In genomic region chr9:61081474-61082021, GRCm38 (mm10) we compare ENCODE assay signal across 10 mouse cellular contexts.
A peak's percentile ranks its signal among the peaks of the same experiment; 100 is the strongest.
DNase-seq lines count a peak whose midpoint lies in the region; ATAC-seq and TF ChIP-seq lines count a peak whose summit lies in the region.
"Had no signal": no experiment of that assay in that cellular context is flagged by ENCODE, and none has a peak within 500 bp of the region (broad histone marks: within the 10 kb centered on the region; RNA-seq: fewer than 3 reads in every experiment).

No protein-coding gene starts in this region.

- 0 out of 2 replicates have a peak, but pooled peaks cover 6% of the 10 kb centered on the region for H3K4me1 ChIP-seq in neural tube, embryonic 11.5 days (ENCODE audit: control insufficient read depth, insufficient read depth, low read length)
- H3K4me1 ChIP-seq in hindbrain, embryonic 11.5 days (replicated peaks; ENCODE audit: control insufficient read depth, insufficient read depth, low read length) = no peaks in the 10 kb centered on the region; the same call in 1 of the 2 replicates
- no peaks in the 10 kb centered on the region for H3K4me1 ChIP-seq in lung, adult 2 months (ENCODE audit: control insufficient read depth, insufficient read depth, low read length)
- H3K4me1 ChIP-seq: embryonic facial prominence, embryonic 13.5 days had no signal

- peak; percentile 31; the same call in 1 of the 2 replicates for ATAC-seq in neural tube, embryonic 11.5 days (ENCODE audit: insufficient read depth, low FRiP score, low TSS enrichment)
- peak; percentile 76 for ATAC-seq in hindbrain, embryonic 11.5 days (ENCODE audit: low FRiP score)
- no peak for ATAC-seq in megakaryocyte progenitor cell, adult 5-6 weeks (replicated peaks; ENCODE audit: poor library complexity)

- DNase-seq in neural tube, embryonic 11.5 days (ENCODE audit: low spot score) = peak; percentile 52
- DNase-seq in neural tube, embryonic 10.5 days (ENCODE audit: extremely low spot score, low spot score) = no peak
- peak; percentile 53 for DNase-seq in hindbrain, embryonic 11.5 days (ENCODE audit: low spot score)
- DNase-seq in mesoderm, embryonic 11.5 days (ENCODE audit: low read depth, low spot score) = peak; percentile 42
- no peak for DNase-seq in lung, adult 2 months
- no peak for DNase-seq in urinary bladder, postnatal 25 days (ENCODE audit: low spot score)
- DNase-seq in liver = no peak

- H3K27me3 ChIP-seq in neural tube, embryonic 11.5 days (ENCODE audit: control insufficient read depth, insufficient read depth, low read length) = no peaks in the 10 kb centered on the region
- H3K27me3 ChIP-seq in hindbrain, embryonic 11.5 days (ENCODE audit: control insufficient read depth, insufficient read depth, low read length) = no peaks in the 10 kb centered on the region; the same call in 1 of the 2 replicates

- no peak overlapping the region for H3K4me2 ChIP-seq in neural tube, embryonic 11.5 days (ENCODE audit: low read depth)
- no peak overlapping the region for H3K4me2 ChIP-seq in hindbrain, embryonic 11.5 days (replicated peaks; ENCODE audit: low read depth, low read length)
- H3K4me2 ChIP-seq: embryonic facial prominence, embryonic 13.5 days had no signal

- H3K9ac ChIP-seq in neural tube, embryonic 11.5 days (ENCODE audit: low read length) = no peak overlapping the region
- no peak overlapping the region for H3K9ac ChIP-seq in hindbrain, embryonic 11.5 days (ENCODE audit: low read depth, low read length)
- H3K9ac ChIP-seq: embryonic facial prominence, embryonic 13.5 days had no signal

- no peak overlapping the region for H3K4me3 ChIP-seq in neural tube, embryonic 11.5 days (ENCODE audit: low read depth, low read length)
- H3K4me3 ChIP-seq in hindbrain, embryonic 11.5 days (ENCODE audit: low read depth, low read length) = no peak overlapping the region
- no peak overlapping the region for H3K4me3 ChIP-seq in lung, adult 2 months (replicated peaks; ENCODE audit: extremely low read depth, low read depth, low read length)
- H3K4me3 ChIP-seq: embryonic facial prominence, embryonic 13.5 days; left cerebral cortex, adult 2 months had no signal

- H3K36me3 ChIP-seq in neural tube, embryonic 11.5 days (ENCODE audit: control insufficient read depth, insufficient read depth, low read length) = no peaks in the 10 kb centered on the region
- H3K36me3 ChIP-seq in hindbrain, embryonic 11.5 days (ENCODE audit: control insufficient read depth, insufficient read depth, low read length) = no peaks in the 10 kb centered on the region
- H3K36me3 ChIP-seq: embryonic facial prominence, embryonic 13.5 days had no signal

- no peak for TF ChIP-seq CTCF in lung, adult 2 months (IDR thresholded peaks at IDR 0.05; ENCODE audit: insufficient read depth, low read length)

- no peak for TF ChIP-seq POLR2A in lung, adult 2 months (IDR thresholded peaks at IDR 0.05; ENCODE audit: borderline replicate concordance, extremely low read depth, low read depth, low read length)

- 46% methylated on average over 16 of the region's 16 CpGs for WGBS in neural tube, embryonic 11.5 days
- 35% methylated on average over 16 of the region's 16 CpGs for WGBS in hindbrain, embryonic 11.5 days
- 86% methylated on average over 16 of the region's 16 CpGs for WGBS in lung, adult 2 months

- no peaks in the 10 kb centered on the region for H3K9me3 ChIP-seq in neural tube, embryonic 11.5 days (ENCODE audit: control insufficient read depth, low read length)
- no peaks in the 10 kb centered on the region for H3K9me3 ChIP-seq in hindbrain, embryonic 11.5 days (ENCODE audit: control insufficient read depth, low read length)
- H3K9me3 ChIP-seq: embryonic facial prominence, embryonic 13.5 days had no signal

- H3K27ac ChIP-seq in neural tube, embryonic 11.5 days (ENCODE audit: low read depth, low read length) = 0 out of 2 replicates have a peak overlapping the region, but pooled peaks have one; percentile 23
- H3K27ac ChIP-seq in hindbrain, embryonic 11.5 days (ENCODE audit: low read depth, low read length) = peak overlapping the region; percentile 68
- H3K27ac ChIP-seq: embryonic facial prominence, embryonic 13.5 days; left cerebral cortex, adult 2 months had no signal

Comparison
In these comparisons a context has a peak if more than half of its experiments do, and no peak if none do; other contexts are left out.
1. DNase-seq: peak in neural tube, embryonic 11.5 days (single experiment), hindbrain, embryonic 11.5 days (single experiment) and mesoderm, embryonic 11.5 days (single experiment); none in neural tube, embryonic 10.5 days (single experiment), lung, adult 2 months (single experiment), urinary bladder, postnatal 25 days (single experiment) and liver (single experiment).